Mouse (Mus musculus): ENCODE results near the gene Hoxd8. TPM values are rescaled to one million over a fixed set of nuclear protein-coding genes. Genes with fewer than 3 reads are reported as not detected.

The Hoxd8 gene
- polyA plus RNA-seq, 1 experiment from 2014 or later: 3.3 TPM

DNA sequence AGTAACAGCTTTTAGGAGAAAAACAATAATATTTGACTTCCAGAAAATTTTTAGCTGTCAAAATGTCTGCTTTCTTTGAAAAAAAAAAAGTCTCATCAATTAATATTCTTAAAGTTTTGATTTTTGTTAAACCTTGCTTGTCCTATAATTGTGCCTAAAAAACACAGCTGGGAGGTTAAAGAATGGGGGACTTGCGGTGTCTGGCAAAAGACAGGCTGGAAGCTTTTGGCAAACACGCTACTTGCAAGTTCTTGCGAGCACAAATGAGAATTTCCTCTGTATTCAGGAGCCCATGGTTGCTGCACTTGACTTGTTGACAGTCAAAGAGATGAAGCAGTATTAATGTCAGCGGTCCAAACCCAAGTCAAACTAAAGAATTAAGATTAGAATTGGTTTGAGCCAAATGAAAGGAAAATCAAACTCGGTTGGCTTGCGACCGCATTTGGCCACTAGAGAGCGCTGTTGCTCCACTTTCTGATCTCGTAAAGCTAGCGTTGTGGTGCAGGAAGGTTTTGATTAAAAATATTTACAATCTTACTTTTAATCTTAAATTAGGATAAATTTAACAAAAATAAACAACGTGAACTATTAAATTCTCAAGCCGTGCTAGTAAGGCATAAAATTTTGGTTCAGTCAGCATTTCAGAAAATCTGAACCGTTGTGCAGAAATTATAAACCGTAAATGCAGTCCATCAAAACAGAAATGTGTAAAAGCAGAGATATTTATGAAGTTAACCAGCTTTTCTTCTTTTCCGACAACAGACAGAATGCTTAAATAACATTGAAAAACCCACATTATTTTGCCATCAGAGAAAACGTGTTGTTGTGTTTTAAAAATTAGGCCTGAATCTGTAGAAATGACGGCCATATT is 2.2 kb upstream of the Hoxd8 start:
- Histone ChIP-seq H3K4me2 (replicated peaks) (no peak overlapping the region), H3K9me3 (ENCODE audit: control insufficient read depth, low read length) (no peaks in the 10 kb centered on the region), H3K36me3 (replicated peaks; ENCODE audit: control insufficient read depth, insufficient read depth) (no peaks in the 10 kb centered on the region), H3K27me3 (ENCODE audit: control insufficient read depth, insufficient read depth, low read length) (peaks cover 84% of the 10 kb centered on the region), H3K27ac (no peak overlapping the region), H3K4me1 (replicated peaks; ENCODE audit: control insufficient read depth, insufficient read depth, low read length) (0 out of 2 replicates have a peak, but pooled peaks cover 5% of the 10 kb centered on the region), H3K4me3 (replicated peaks; ENCODE audit: low read length) (no peak overlapping the region), H3K9ac (no peak overlapping the region)
- ATAC-seq (ENCODE audit: low FRiP score) (no peak), DNase-seq (ENCODE audit: low spot score) (peak; percentile 98)
- 12% methylated on average over 17 of the region's 17 CpGs for WGBS

DNA sequence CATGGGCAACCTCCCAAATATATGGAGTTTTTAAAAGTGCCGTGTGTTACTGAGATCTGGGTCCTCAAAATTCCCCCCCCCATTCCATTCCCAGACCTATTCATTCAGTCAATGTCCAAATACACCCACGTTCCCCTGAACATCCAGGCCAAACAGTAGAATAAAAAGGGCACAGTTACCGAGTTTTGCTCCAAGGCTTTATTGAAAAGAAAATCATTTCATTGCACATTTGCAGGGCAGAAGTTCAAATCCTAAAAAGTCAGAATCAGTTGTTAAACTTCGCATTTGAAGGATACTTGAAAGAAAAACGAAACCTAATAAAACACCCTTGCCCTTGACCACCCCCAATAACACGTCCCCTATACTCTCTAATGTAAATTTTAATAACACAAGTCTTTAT is 1.6 kb upstream of the Hoxd8 start:
- Histone ChIP-seq H3K27me3 (ENCODE audit: control insufficient read depth, insufficient read depth, low read length) (peaks cover 84% of the 10 kb centered on the region), H3K4me3 (replicated peaks; ENCODE audit: low read length) (no peak overlapping the region), H3K4me1 (replicated peaks; ENCODE audit: control insufficient read depth, insufficient read depth, low read length) (0 out of 2 replicates have a peak, but pooled peaks cover 3% of the 10 kb centered on the region), H3K36me3 (replicated peaks; ENCODE audit: control insufficient read depth, insufficient read depth) (no peaks in the 10 kb centered on the region), H3K9me3 (ENCODE audit: control insufficient read depth, low read length) (no peaks in the 10 kb centered on the region), H3K27ac (no peak overlapping the region), H3K9ac (no peak overlapping the region), H3K4me2 (replicated peaks) (no peak overlapping the region)
- no peak for DNase-seq (ENCODE audit: low spot score)
- 11% methylated on average over 6 of the region's 6 CpGs for WGBS
- no peak for ATAC-seq (ENCODE audit: low FRiP score)

DNA sequence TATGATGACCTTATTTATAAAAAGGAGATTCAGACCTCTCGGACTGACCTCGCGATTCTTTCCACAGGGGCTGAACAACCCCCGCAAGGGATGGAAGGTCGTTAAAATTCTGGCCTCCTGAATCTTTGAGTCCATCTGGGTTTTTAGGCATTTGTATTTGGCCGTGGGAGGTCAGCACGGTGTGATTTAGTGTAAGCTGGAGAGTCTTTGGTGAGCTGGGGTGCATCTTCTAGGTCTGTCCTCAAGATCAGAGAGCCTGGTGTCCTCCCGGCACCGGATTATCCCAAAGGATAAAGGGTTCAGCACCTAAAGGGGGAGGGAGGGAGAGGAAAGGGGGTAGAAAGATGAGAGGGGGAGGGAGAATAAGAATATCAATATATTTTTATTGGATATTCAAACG is 1.1 kb upstream of the Hoxd8 start:
- Histone ChIP-seq H3K27me3 (ENCODE audit: control insufficient read depth, insufficient read depth, low read length) (peaks cover 84% of the 10 kb centered on the region), H3K4me1 (replicated peaks; ENCODE audit: control insufficient read depth, insufficient read depth, low read length) (no peaks in the 10 kb centered on the region), H3K4me3 (replicated peaks; ENCODE audit: low read length) (no peak overlapping the region), H3K36me3 (replicated peaks; ENCODE audit: control insufficient read depth, insufficient read depth) (no peaks in the 10 kb centered on the region), H3K27ac (no peak overlapping the region), H3K9ac (no peak overlapping the region), H3K4me2 (replicated peaks) (no peak overlapping the region), H3K9me3 (ENCODE audit: control insufficient read depth, low read length) (no peaks in the 10 kb centered on the region)
- no peak for DNase-seq (ENCODE audit: low spot score)
- no peak for ATAC-seq (ENCODE audit: low FRiP score)
- 5% methylated on average over 10 of the region's 10 CpGs for WGBS

GRCm38 (mm10) chr2:74703720-74704392 is 559 bp upstream of the Hoxd8 start:
- no peaks in the 10 kb centered on the region for H3K9me3 ChIP-seq (ENCODE audit: control insufficient read depth, low read length)
- H3K4me2 ChIP-seq (replicated peaks): no peak overlapping the region
- WGBS: 2% methylated on average over 26 of the region's 26 CpGs
- peaks cover 85% of the 10 kb centered on the region for H3K27me3 ChIP-seq (ENCODE audit: control insufficient read depth, insufficient read depth, low read length)
- H3K9ac ChIP-seq: no peak overlapping the region
- DNase-seq (ENCODE audit: low spot score) (no peak), ATAC-seq (ENCODE audit: low FRiP score) (no peak)
- H3K4me1 ChIP-seq (replicated peaks; ENCODE audit: control insufficient read depth, insufficient read depth, low read length): no peaks in the 10 kb centered on the region
- no peak overlapping the region for H3K4me3 ChIP-seq (replicated peaks; ENCODE audit: low read length)
- H3K36me3 ChIP-seq (replicated peaks; ENCODE audit: control insufficient read depth, insufficient read depth): no peaks in the 10 kb centered on the region
- no peak overlapping the region for H3K27ac ChIP-seq

DNA sequence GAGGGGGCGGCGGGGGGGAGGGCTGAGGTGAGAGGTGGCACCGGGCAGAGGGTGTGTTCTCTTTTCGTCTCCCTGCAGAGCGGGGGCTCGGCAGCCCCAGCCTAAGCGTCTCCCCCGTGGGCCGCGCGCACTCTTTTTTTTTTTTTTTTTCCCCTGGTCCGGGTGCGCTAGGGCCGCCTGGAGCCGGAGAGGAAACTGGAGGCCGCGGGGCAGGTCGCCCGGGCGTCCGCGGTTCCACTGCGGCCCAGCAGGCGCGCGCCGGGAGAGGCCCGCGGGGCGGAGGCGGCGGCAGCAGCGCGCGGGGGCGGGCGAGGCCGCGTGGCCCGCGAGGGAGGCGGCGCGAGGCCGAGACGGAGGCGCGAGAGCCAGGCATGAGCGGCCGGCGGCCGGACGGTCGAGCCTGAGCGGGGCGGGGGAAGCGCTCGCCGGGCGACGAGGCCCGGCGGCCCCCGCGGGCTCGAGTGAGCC is 618 bp downstream of the Hoxd8 start:
- under 1% methylated on average over 35 of the region's 66 CpGs for WGBS
- peak overlapping the region; percentile 29 for H3K4me3 ChIP-seq (replicated peaks; ENCODE audit: low read length)
- no peak for ATAC-seq (ENCODE audit: low FRiP score)
- peaks cover 92% of the 10 kb centered on the region for H3K27me3 ChIP-seq (ENCODE audit: control insufficient read depth, insufficient read depth, low read length)
- no peak overlapping the region for H3K27ac ChIP-seq
- H3K9me3 ChIP-seq (ENCODE audit: control insufficient read depth, low read length): no peaks in the 10 kb centered on the region
- DNase-seq (ENCODE audit: low spot score): no peak
- H3K4me2 ChIP-seq (replicated peaks): peak overlapping the region; percentile 46
- H3K36me3 ChIP-seq (replicated peaks; ENCODE audit: control insufficient read depth, insufficient read depth): no peaks in the 10 kb centered on the region
- H3K9ac ChIP-seq: peak overlapping the region; percentile 8; the same call in 1 of the 2 replicates
- no peaks in the 10 kb centered on the region for H3K4me1 ChIP-seq (replicated peaks; ENCODE audit: control insufficient read depth, insufficient read depth, low read length)

DNA sequence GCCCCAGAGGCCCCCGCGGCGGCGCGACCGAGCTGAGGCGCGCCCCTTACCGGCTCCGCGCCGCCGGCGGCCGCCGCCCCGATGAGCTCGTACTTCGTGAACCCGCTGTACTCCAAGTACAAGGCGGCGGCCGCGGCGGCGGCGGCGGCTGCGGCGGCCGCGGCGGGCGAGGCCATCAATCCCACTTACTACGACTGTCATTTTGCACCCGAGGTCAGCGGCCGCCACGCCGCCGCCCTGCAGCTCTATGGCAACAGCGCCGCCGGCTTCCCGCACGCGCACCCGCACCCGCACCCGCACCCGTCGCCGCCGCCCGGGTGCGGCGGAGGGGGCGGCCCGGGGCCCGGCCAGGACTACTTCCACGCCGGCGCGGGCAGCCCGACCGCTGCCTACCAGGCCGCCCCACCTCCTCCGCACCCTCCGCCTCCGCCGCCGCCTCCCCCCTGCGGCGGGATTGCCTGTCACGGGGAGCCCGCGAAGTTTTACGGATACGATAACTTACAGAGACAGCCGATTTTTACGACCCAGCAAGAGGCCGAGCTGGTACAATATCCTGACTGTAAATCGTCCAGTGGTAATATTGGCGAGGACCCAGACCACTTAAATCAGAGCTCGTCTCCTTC is 1.2 kb downstream of the Hoxd8 start:
- no peak for ATAC-seq (ENCODE audit: low FRiP score)
- H3K9ac ChIP-seq: no peak overlapping the region

DNA sequence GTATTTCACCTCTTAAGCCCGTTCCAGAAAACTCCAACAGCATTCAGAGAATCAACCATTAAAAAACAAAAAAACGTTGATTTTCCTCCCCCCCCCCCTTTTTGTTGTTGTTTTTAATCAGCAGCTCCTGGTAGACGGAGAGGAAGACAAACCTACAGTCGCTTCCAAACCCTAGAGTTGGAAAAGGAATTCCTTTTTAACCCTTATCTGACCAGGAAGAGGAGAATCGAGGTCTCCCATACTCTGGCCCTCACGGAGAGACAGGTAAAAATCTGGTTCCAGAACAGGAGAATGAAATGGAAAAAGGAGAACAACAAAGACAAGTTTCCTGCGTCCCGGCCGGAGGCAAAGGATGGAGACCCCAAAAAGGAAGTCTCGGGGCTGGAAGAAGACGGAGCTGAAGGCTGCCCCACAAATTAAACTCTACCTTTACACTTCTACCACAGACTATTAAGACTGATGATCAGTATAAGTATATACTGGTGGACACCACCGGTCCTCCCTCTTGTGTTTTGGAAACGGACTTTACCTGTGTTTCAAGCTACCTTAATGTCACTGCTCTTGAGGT is 2.1 kb downstream of the Hoxd8 start:
- DNase-seq (ENCODE audit: low spot score): no peak
- Histone ChIP-seq H3K9ac (no peak overlapping the region), H3K9me3 (ENCODE audit: control insufficient read depth, low read length) (no peaks in the 10 kb centered on the region), H3K27me3 (ENCODE audit: control insufficient read depth, insufficient read depth, low read length) (peaks cover 89% of the 10 kb centered on the region), H3K4me2 (replicated peaks) (no peak overlapping the region), H3K4me1 (replicated peaks; ENCODE audit: control insufficient read depth, insufficient read depth, low read length) (no peaks in the 10 kb centered on the region), H3K27ac (no peak overlapping the region), H3K36me3 (replicated peaks; ENCODE audit: control insufficient read depth, insufficient read depth) (no peaks in the 10 kb centered on the region), H3K4me3 (replicated peaks; ENCODE audit: low read length) (no peak overlapping the region)
- WGBS: 1% methylated on average over 13 of the region's 13 CpGs
- ATAC-seq (ENCODE audit: low FRiP score): no peak

More for the DNA sequence above, 1.2 kb downstream of the Hoxd8 start:
- Histone ChIP-seq H3K27ac (no peak overlapping the region), H3K4me2 (replicated peaks) (peak overlapping the region; percentile 46), H3K36me3 (replicated peaks; ENCODE audit: control insufficient read depth, insufficient read depth) (no peaks in the 10 kb centered on the region), H3K9me3 (ENCODE audit: control insufficient read depth, low read length) (no peaks in the 10 kb centered on the region), H3K4me3 (replicated peaks; ENCODE audit: low read length) (peak overlapping the region; percentile 29), H3K4me1 (replicated peaks; ENCODE audit: control insufficient read depth, insufficient read depth, low read length) (no peaks in the 10 kb centered on the region), H3K27me3 (ENCODE audit: control insufficient read depth, insufficient read depth, low read length) (peaks cover 92% of the 10 kb centered on the region)
- 0% methylated on average over 56 of the region's 85 CpGs for WGBS
- no peak for DNase-seq (ENCODE audit: low spot score)

DNA sequence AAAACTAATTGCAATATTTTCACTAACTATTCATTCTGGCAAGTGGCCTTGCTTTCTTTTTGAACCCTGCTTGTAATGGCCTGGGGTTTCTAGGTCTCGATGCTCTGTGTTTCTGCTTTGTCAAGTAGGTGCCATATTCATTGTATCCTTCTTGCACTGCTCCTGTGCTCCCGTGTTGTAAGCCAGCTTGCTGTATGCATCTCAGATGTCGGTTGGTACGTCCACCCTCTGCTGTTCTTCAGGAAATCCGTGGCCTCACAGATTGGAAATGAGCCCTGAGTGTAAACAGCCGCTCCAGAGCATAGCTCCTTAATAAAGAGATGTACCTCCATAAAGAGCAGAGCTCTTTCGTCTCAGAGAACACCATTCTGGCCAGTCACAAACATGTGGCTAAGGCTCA is 3.2 kb downstream of the Hoxd8 start:
- Histone ChIP-seq H3K36me3 (replicated peaks; ENCODE audit: control insufficient read depth, insufficient read depth) (no peaks in the 10 kb centered on the region), H3K4me1 (replicated peaks; ENCODE audit: control insufficient read depth, insufficient read depth, low read length) (no peaks in the 10 kb centered on the region; the same call in 1 of the 2 replicates), H3K9ac (no peak overlapping the region), H3K27me3 (ENCODE audit: control insufficient read depth, insufficient read depth, low read length) (peaks cover 89% of the 10 kb centered on the region), H3K4me3 (replicated peaks; ENCODE audit: low read length) (no peak overlapping the region), H3K9me3 (ENCODE audit: control insufficient read depth, low read length) (no peaks in the 10 kb centered on the region), H3K27ac (no peak overlapping the region), H3K4me2 (replicated peaks) (no peak overlapping the region)
- 7% methylated on average over 7 of the region's 7 CpGs for WGBS
- DNase-seq (ENCODE audit: low spot score): no peak
- no peak for ATAC-seq (ENCODE audit: low FRiP score)

DNA sequence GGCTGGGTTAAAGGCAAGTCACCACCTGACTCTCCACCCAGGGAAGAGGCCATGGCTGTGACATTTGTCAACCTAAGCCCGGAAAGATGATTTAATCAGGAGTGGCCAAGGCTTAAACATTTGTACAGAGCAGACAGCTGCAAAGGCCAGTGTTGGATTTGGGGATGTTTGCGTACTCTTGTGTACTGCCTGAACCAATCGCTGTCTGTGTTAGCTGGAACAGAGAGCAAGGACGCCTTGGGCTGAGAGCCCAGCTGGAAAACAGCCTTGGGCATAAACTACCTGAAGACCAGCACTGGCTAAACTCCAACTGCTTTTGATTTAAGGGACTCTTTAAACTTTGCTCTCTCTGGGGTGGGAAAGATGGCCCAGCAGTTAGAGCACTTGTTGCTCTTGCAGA is 4.3 kb downstream of the Hoxd8 start:
- Histone ChIP-seq H3K27ac (no peak overlapping the region), H3K4me3 (replicated peaks; ENCODE audit: low read length) (no peak overlapping the region), H3K4me2 (replicated peaks) (no peak overlapping the region), H3K4me1 (replicated peaks; ENCODE audit: control insufficient read depth, insufficient read depth, low read length) (no peaks in the 10 kb centered on the region; the same call in 1 of the 2 replicates), H3K9me3 (ENCODE audit: control insufficient read depth, low read length) (no peaks in the 10 kb centered on the region), H3K36me3 (replicated peaks; ENCODE audit: control insufficient read depth, insufficient read depth) (no peaks in the 10 kb centered on the region), H3K9ac (no peak overlapping the region), H3K27me3 (ENCODE audit: control insufficient read depth, insufficient read depth, low read length) (peaks cover 89% of the 10 kb centered on the region)
- ATAC-seq (ENCODE audit: low FRiP score): no peak
- WGBS: 6% methylated on average over 4 of the region's 4 CpGs
- no peak for DNase-seq (ENCODE audit: low spot score)

Measured in hindbrain, embryonic 14.5 days (tissue).